Mouse (Mus musculus) kidney, adult 2 months (tissue): ENCODE results near the gene Ugdh. TPM values are rescaled to one million over a fixed set of nuclear protein-coding genes. Genes with fewer than 3 reads are reported as not detected.

Experiments used
- DNase-seq: peaks from one replicate; pipeline ENCODE4 v3.0.0; 2021
- H3K27ac ChIP-seq: fragments of 200-500 bp; 2 replicates; pipeline ENCODE4 v1.5.1; 2012; ENCODE audit warnings: low read depth, low read length, control low read depth, inconsistent platforms; ENCODE audit not compliant: insufficient read depth
- H3K27me3 ChIP-seq: fragments of 200-500 bp; replicated peaks from 2 replicates; pipeline ENCODE4 v1.6.1; 2012; ENCODE audit warnings: mild to moderate bottlenecking, moderate library complexity, low read length, inconsistent platforms; ENCODE audit not compliant: control insufficient read depth, insufficient read depth
- H3K36me3 ChIP-seq: fragments of 200-500 bp; 2 replicates; pipeline ENCODE4 v1.6.1; 2012; ENCODE audit warnings: mild to moderate bottlenecking, moderate library complexity, low read length, inconsistent platforms; ENCODE audit not compliant: control insufficient read depth, insufficient read depth
- H3K4me1 ChIP-seq: fragments of 200-500 bp; 2 replicates; pipeline ENCODE4 v1.6.1; 2011; ENCODE audit warnings: low read length; ENCODE audit not compliant: control insufficient read depth, insufficient read depth
- H3K4me3 ChIP-seq: fragments of 200-500 bp; 2 replicates; pipeline ENCODE4 v1.5.1; 2011; ENCODE audit warnings: mild to moderate bottlenecking, low read depth, low read length, control low read depth; ENCODE audit not compliant: insufficient read depth
- CTCF ChIP-seq: fragments of 200-500 bp; conservative IDR thresholded peaks from 2 replicates; pipeline ENCODE4 v1.5.1; 2011; ENCODE audit warnings: low read depth, mild to moderate bottlenecking, control low read depth, low read length, moderate library complexity, mixed read lengths; ENCODE audit not compliant: insufficient read depth, insufficient read length
- POLR2A ChIP-seq: fragments of 200-500 bp; IDR thresholded peaks from one replicate; pipeline ENCODE4 v1.6.1; 2011; ENCODE audit warnings: low read depth, low read length, control low read depth
- WGBS: fragments of 180-500 bp; shearing (Covaris S2); methylation state at CpG from one replicate; pipeline ENCODE4 v1.1.7; 2018; 5-methylcytosine and 5-hydroxymethylcytosine counted together
- polyA plus RNA-seq: library from polyadenylated mRNA; depleted of rRNA; stranded (reverse); fragments of >200 nt; gene quantifications from 2 replicates; pipeline ENCODE4 v1.2.3, GENCODE M21; 2012

The Ugdh gene
- polyA plus RNA-seq, 1 experiment = 31.2 TPM

DNA sequence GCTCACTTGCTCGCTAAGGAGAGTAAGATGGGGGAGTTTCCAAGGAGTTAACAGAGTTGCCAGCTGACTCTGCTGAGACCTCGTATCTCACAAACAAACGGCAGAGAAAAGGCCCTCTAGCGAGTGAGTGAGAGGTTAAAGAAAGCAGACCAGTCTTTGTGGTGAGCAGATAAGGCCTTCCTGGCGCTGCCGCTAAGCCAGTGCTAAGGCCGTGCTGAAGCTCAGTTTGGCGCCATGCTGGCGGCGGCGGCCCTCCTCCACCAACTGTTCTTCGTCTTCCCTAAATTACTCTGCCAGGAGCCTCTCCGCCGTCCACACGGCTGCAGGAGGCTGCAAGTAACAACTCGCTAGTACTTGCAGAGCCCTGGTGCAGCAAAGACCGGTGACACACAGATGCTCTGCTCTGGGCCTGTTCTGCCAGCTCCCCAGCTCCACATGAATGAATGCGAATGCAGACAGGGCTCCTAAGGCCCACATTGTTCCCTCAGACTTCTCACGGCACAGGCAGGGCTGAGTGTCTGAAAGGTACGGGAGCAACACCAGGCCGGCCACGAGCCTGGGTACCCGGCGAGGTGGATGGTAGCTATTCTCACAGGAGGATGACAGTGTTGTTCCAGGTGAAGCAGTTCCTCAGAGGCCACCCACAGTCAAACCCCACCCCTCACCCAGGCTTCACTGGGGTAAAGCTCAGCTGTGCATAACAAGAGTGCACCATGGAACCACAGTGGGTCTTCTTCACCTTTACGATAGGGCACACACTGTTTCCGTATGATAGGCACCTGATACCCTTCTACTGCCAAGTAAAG, 19.9 kb downstream of the Ugdh start:
- H3K4me1 ChIP-seq = no peaks in the 10 kb centered on the region
- no peaks in the 10 kb centered on the region; the same call in 1 of the 2 replicates for H3K36me3 ChIP-seq
- no peak overlapping the region for H3K27ac ChIP-seq
- no peaks in the 10 kb centered on the region for H3K27me3 ChIP-seq
- DNase-seq = no peak
- no peak overlapping the region for H3K4me3 ChIP-seq
- 58% methylated on average over 26 of the region's 26 CpGs for WGBS
- TF ChIP-seq CTCF (no peak), POLR2A (no peak)

DNA sequence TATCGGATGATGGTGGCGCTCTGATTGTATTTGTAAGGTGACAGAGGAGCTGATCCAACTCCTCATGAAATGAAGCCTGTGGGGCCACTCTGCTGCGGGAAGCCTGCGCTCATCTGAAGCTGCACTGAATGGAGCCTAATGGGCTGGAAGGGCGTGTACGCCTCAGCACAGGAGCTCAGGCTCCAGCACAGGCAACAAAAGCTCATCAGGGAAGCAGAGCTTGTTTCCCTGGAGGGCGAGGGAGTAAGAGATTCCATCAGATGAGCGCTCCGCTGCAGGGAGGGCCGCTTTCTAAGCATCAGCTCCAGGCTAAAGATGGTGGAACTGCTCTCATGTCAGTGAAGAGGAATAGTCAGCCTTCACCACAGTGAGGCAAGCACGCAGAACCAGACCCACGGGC, 27.8 kb downstream of the Ugdh start:
- H3K27me3 ChIP-seq = no peaks in the 10 kb centered on the region
- no peak overlapping the region for H3K4me3 ChIP-seq
- peaks cover 1% of the 10 kb centered on the region for H3K36me3 ChIP-seq
- TF ChIP-seq POLR2A (no peak), CTCF (no peak)
- no peaks in the 10 kb centered on the region for H3K4me1 ChIP-seq
- no peak for DNase-seq
- WGBS = 84% methylated on average over 12 of the region's 12 CpGs
- no peak overlapping the region for H3K27ac ChIP-seq

- no peak overlapping the region for H3K27ac ChIP-seq
- H3K36me3 ChIP-seq = peaks cover 2% of the 10 kb centered on the region
Measured at GRCm38 (mm10) chr5:65401251-65401994, 34.3 kb downstream of the Ugdh start.

DNA sequence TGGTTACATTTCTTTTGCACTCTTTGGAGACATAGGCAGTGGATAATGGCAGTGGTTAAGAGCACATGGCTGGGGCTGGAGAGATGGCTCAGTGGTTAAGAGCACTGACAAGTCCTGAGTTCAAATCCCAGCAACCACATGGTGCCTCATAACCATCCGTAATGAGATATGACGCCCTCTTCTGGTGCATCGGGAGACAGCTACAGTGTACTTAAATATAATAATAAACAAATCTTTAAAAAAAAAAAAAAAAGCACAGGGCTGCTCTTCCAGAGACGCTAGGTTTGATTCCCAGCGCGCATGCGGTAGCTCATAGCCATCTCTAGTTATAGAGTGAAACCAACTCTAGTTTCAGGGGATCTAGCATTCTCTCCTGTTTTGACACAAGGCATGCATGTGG, 41.3 kb downstream of the Ugdh start:
- Histone ChIP-seq H3K27ac (no peak overlapping the region), H3K4me3 (no peak overlapping the region), H3K36me3 (no peaks in the 10 kb centered on the region), H3K27me3 (no peaks in the 10 kb centered on the region), H3K4me1 (no peaks in the 10 kb centered on the region)
- no peak for TF ChIP-seq CTCF
- TF ChIP-seq POLR2A = no peak
- 92% methylated on average over 7 of the region's 7 CpGs for WGBS
- no peak for DNase-seq

More at GRCm38 (mm10) chr5:65401251-65401994, 34.3 kb downstream of the Ugdh start:
- TF ChIP-seq CTCF = peak; percentile 94
- TF ChIP-seq POLR2A = no peak
- DNase-seq = peak; percentile 91
- Histone ChIP-seq H3K27me3 (no peaks in the 10 kb centered on the region), H3K4me3 (no peak overlapping the region), H3K4me1 (no peaks in the 10 kb centered on the region)
- 12% methylated on average over 2 of the region's 2 CpGs for WGBS

DNA sequence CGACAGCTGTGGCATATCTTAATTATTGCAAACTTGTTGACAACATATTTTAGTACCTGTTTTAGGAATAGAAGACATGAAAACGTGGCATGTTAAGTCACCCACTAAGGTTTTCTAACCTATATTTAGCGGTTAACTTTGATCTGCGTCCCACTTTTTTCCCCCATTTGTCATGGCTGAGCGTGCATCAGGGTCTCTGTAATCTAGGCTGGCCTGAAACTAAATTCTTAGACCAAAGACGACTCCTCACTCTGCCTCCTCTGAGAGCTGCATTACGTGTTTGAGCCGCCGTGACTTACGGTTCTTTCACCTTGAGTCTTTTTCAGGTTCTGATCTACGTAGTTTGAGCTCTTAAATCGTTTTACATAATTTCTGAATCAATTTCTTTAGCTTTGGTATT, 44.0 kb downstream of the Ugdh start:
- 2% methylated on average over 12 of the region's 12 CpGs for WGBS
- TF ChIP-seq CTCF (no peak), POLR2A (no peak)
- H3K4me1 ChIP-seq = no peaks in the 10 kb centered on the region
- peak overlapping the region; percentile 73; the same call in 1 of the 2 replicates for H3K27ac ChIP-seq
- no peak for DNase-seq
- H3K36me3 ChIP-seq = no peaks in the 10 kb centered on the region
- H3K27me3 ChIP-seq = no peaks in the 10 kb centered on the region
- H3K4me3 ChIP-seq = peak overlapping the region; percentile 92

GRCm38 (mm10) chr5:65390648-65391644, 44.8 kb downstream of the Ugdh start, which contains the start of the genes Rpl9 and Lias:
TSS of gene Rpl9 (minus strand) at chr5:65391444.
TSS of gene Lias (plus strand) at chr5:65391497.
- Histone ChIP-seq H3K36me3 (no peaks in the 10 kb centered on the region), H3K4me3 (peak within 1 kb of the TSS; percentile 92), H3K4me1 (no peaks in the 10 kb centered on the region), H3K27ac (peak within 1 kb of the TSS; percentile 90), H3K27me3 (no peaks in the 10 kb centered on the region)
- TF ChIP-seq POLR2A = peak; percentile 86
- TF ChIP-seq CTCF = no peak
- peak; percentile 99 for DNase-seq
- WGBS = under 1% methylated on average over 83 of the region's 83 CpGs
